Mouse (Mus musculus) thymus, adult 18-20 months (tissue): ENCODE measurements around the gene Erp29.

Experiments
- DNase-seq, 2 experiments: peaks; one replicate each; pipeline ENCODE4 v3.0.0; 2022; ENCODE audit warnings: mixed read lengths in 2 of 2

Gene Erp29

DNA sequence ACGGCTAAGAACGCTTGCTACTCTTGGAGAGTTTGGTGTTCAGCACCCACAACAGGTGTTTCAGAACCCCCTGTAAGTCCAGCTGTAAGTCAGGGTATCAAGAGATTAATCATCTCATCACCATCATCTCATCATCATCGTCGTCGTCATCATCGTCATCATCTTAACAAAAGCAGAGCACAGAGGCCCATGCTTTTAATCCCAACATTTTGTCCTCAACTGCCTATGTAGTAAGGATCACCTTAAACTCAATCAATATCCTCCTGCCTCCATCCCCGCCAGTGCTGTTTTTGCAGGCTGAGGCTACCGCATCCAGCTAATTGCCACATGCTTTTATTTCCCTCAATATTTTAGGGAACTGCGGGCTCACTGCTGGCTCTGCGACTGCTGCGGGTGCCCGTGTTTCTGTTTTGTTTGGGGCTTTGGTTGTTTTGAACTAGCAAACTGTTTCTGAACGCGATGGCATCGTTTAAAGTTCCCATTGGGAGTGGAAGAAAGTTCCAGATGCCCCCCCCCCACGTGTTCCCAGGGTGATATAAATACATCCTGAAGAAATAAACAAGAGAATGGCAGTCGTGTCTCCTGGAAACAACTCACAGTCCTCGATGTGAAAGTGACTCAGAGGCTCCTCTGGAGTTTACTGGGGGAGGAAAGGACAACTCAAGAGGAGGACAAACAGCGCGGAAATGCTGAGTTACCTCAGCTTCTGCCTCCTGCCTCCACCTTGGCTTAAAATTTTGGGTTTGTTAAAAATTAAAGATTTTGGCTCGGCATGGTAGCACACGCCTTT is 66.0 kb downstream of the Erp29 start:
- DNase-seq = no peak

DNA sequence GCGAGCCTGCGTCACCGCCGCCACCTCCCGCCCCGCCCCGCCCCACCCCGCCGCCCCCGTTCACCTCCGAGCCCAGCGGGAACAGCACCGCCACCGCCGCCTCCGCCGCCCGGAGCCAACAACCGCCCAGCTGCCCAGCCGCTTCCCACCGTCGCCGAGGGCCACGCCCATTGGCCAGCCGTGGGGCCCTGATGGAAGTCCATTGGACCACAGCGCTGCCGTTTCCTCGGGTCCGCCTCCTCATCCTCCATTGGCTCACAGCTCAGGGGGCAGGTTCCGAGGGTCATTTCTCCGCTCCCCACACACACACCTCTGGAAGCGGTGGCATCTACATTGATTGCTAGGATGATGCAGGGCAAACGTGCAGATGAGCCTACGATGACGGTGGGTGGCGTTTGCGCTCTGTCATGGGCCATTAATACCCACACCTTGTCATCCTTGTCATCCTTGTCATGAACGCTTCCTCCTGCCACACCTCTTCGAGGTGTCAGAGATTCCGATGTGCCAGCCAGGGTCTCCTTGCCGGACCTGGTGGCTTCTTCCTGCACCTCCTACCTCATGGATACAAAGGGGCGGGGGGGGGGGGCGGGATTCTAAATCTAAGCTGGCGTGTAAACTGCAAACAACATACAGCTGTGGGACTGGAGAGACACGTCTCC is 66.7 kb downstream of the Erp29 start, which contains the start of gene Trafd1:
TSS of gene Trafd1 (minus strand) at position 172 of the 659 bp plus-strand sequence.
- peak; percentile 83 to 88 for DNase-seq

DNA sequence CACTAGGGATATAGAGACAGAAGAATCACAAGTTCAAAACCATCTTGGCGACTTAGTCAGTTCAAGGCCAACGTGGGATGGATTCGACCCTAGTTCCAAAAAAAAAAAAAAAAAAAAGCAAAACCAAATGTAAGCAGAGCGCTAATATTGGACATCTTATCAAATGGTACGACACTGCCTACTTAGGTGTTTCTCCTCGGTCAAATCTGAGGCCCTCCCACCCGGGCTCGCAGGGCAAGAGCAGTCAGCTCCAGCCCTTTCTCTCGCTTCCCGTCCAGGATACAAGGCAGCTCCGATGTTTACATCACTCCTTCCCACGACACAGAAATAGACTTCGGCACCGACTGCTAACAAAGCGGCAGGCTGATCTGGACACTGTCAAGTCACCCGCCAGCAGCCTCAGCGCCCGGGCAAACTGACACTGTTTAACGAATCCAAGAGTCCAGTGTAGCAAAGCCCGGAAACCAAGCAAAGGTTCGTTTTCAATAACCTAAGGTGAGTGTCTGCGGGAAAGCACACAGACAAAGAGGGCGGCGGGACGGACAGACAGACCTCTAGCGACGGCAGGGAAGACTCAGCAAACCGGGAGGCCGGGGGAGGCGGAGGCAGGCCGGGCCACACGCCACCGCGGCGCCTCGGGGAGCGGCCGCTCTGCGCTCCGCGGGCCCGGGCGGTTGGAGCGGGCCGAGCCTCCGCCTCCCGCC is 67.4 kb downstream of the Erp29 start:
- no peak for DNase-seq

- no peak for DNase-seq
Observed at GRCm38 (mm10) chr5:121383857-121384756, 68.2 kb downstream of the Erp29 start.

DNA sequence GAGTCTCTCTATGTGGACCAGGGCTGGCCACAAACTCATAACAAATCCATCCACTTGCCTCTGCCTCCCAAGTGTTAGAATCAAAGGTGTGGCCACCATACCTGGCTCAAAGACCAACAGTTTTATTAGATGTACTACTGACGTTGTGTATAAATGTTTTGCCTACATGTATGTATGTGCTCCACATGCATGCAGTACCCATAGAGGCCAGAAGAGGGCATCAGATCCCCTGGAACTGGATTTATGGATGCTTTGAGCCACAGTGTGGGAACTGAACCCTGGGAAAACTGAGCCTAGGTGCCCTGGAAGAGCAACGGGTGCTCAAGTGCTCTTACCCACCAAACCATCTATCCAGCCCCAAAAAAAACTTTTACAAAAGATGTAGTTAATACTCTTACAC is 71.6 kb downstream of the Erp29 start:
- no peak for DNase-seq

DNA sequence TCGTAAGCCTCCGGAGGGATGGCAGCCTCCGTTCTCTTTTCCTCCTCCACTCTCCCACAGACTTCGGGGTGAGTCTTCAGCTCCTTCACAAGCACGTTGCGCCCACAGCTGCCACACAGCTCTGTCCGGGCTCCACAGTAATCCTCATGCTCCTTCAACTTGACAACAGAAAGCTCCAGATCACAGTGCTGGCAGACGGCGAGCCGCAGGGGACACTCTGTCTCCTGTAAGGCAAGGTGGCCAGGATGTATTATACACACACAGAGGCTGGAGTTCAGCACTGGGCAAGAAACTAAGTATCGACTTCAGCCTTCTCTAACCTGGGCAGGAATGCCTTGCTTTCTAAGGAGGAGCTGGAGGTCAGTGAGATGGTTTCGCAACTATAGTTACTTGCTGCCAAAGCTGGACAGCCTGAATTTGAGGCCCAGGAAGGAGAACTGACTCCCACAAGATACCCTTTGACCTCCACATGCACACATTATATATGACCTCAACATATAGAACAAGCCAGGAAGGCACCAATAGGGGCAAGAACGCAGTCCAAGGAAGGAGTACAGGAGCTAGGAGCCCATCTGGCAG is 73.5 kb downstream of the Erp29 start:
- no peak for DNase-seq
